Comparison of ENCODE assay signal across 8 mouse cellular contexts in genomic region chr11:80602707-80603441, GRCm38 (mm10).
A peak's percentile ranks its signal among the peaks of the same experiment; 100 is the strongest.
DNase-seq lines count a peak whose midpoint lies in the region; ATAC-seq and TF ChIP-seq lines count a peak whose summit lies in the region.

No protein-coding gene starts in this region.

- H3K27ac ChIP-seq in intestine, embryonic 14.5 days (ENCODE audit: low read depth) = no peak overlapping the region
- H3K27ac ChIP-seq in intestine, postnatal 0 days (ENCODE audit: low read depth, low read length) = no peak overlapping the region
- H3K27ac ChIP-seq in small intestine, adult 2 months (ENCODE audit: insufficient read depth, low read depth, low read length) = no peak overlapping the region

- H3K4me3 ChIP-seq in intestine, embryonic 14.5 days (ENCODE audit: low read depth, low read length) = 0 out of 2 replicates have a peak overlapping the region, but pooled peaks have one; percentile 5
- no peak overlapping the region for H3K4me3 ChIP-seq in intestine, postnatal 0 days (ENCODE audit: low read depth, low read length)
- H3K4me3 ChIP-seq in small intestine, adult 2 months (ENCODE audit: low read depth, low read length) = peak overlapping the region; percentile 3; the same call in 1 of the 2 replicates

- 18% methylated on average over 24 of the region's 24 CpGs for WGBS in intestine, embryonic 14.5 days
- WGBS in intestine, postnatal 0 days = 36% methylated on average over 24 of the region's 24 CpGs
- WGBS in small intestine, adult 2 months = 56% methylated on average over 24 of the region's 24 CpGs

- no peaks in the 10 kb centered on the region for H3K36me3 ChIP-seq in intestine, embryonic 14.5 days (ENCODE audit: control insufficient read depth, insufficient read depth, low read length)
- H3K36me3 ChIP-seq in intestine, postnatal 0 days (ENCODE audit: control insufficient read depth, insufficient read depth) = peaks cover 6% of the 10 kb centered on the region; the same call in 1 of the 2 replicates
- peaks cover 11% of the 10 kb centered on the region for H3K36me3 ChIP-seq in small intestine, adult 2 months (ENCODE audit: control insufficient read depth, insufficient read depth, low read length)

- H3K27me3 ChIP-seq in intestine, embryonic 14.5 days (replicated peaks; ENCODE audit: control insufficient read depth, insufficient read depth, low read length) = no peaks in the 10 kb centered on the region
- H3K27me3 ChIP-seq in intestine, postnatal 0 days (replicated peaks; ENCODE audit: control insufficient read depth, insufficient read depth, low read length) = no peaks in the 10 kb centered on the region
- H3K27me3 ChIP-seq in small intestine, adult 2 months (ENCODE audit: control insufficient read depth, insufficient read depth, low read length) = no peaks in the 10 kb centered on the region

- no peak for DNase-seq in intestine, embryonic 14.5 days (ENCODE audit: low spot score)
- peak; percentile 79 to 80 for DNase-seq in cerebellum, postnatal 10 days
- peak; percentile 70 to 80 for DNase-seq in frontal cortex, postnatal 25 days (ENCODE audit: low spot score in 2 of 2)
- DNase-seq in layer of hippocampus, postnatal 10 days (ENCODE audit: low spot score in 2 of 2) = peak; percentile 65 to 70
- no peak for DNase-seq in gastrocnemius, postnatal 14 days

- no peak for TF ChIP-seq CTCF in intestine, postnatal 0 days (IDR thresholded peaks at IDR 0.05; ENCODE audit: low read depth)
- TF ChIP-seq CTCF in small intestine, adult 2 months (IDR thresholded peaks at IDR 0.05; ENCODE audit: extremely low read depth, insufficient read length, insufficient replicate concordance, low read depth, low read length) = no peak

- H3K9ac ChIP-seq in intestine, embryonic 14.5 days (ENCODE audit: low read length) = 0 out of 2 replicates have a peak overlapping the region, but pooled peaks have one; percentile 3
- no peak overlapping the region for H3K9ac ChIP-seq in intestine, postnatal 0 days (ENCODE audit: low read depth, low read length)

- no peaks in the 10 kb centered on the region for H3K4me1 ChIP-seq in intestine, embryonic 14.5 days (replicated peaks; ENCODE audit: control insufficient read depth, insufficient read depth, low read length)
- no peaks in the 10 kb centered on the region for H3K4me1 ChIP-seq in intestine, postnatal 0 days (replicated peaks; ENCODE audit: control insufficient read depth, insufficient read depth, low read length)
- H3K4me1 ChIP-seq in small intestine, adult 2 months (ENCODE audit: control insufficient read depth, insufficient read depth, insufficient read length, low read length) = no peaks in the 10 kb centered on the region

- TF ChIP-seq POLR2A in small intestine, adult 2 months (IDR thresholded peaks at IDR 0.05; ENCODE audit: low read depth, low read length) = no peak

- H3K4me2 ChIP-seq in intestine, embryonic 14.5 days (ENCODE audit: low read length) = peak overlapping the region; percentile 36
- H3K4me2 ChIP-seq in intestine, postnatal 0 days (replicated peaks; ENCODE audit: low read depth) = no peak overlapping the region

- H3K9me3 ChIP-seq in intestine, embryonic 14.5 days (ENCODE audit: control insufficient read depth, low read length) = no peaks in the 10 kb centered on the region
- no peaks in the 10 kb centered on the region for H3K9me3 ChIP-seq in intestine, postnatal 0 days (ENCODE audit: control insufficient read depth)

- intact Hi-C loops in gastrocnemius, postnatal 14 days (cut with DNase I; ENCODE audit: low total_unique reads) = no loop called here

- no peak for ATAC-seq in intestine, embryonic 14.5 days (replicated peaks; ENCODE audit: low FRiP score, low TSS enrichment, low read depth)
- no peak for ATAC-seq in intestine, postnatal 0 days
- ATAC-seq in megakaryocyte-erythroid progenitor cell, adult 5-6 weeks (replicated peaks; ENCODE audit: low FRiP score, low TSS enrichment, poor library complexity, severe bottlenecking) = peak; percentile 62

Comparison
In these comparisons a context has a peak if more than half of its experiments do, and no peak if none do; other contexts are left out.
1. DNase-seq: peak in cerebellum, postnatal 10 days (2 of 2), frontal cortex, postnatal 25 days (2 of 2) and layer of hippocampus, postnatal 10 days (2 of 2); none in intestine, embryonic 14.5 days (single experiment) and gastrocnemius, postnatal 14 days (single experiment).